Mouse (Mus musculus): ENCODE measurements around the gene Herc4.
"Not testable (repeated sequence)": the region's sequence is repeated elsewhere in the genome, so short reads cannot be mapped to it uniquely, and the experiment has no call there.

Herc4 gene

DNA sequence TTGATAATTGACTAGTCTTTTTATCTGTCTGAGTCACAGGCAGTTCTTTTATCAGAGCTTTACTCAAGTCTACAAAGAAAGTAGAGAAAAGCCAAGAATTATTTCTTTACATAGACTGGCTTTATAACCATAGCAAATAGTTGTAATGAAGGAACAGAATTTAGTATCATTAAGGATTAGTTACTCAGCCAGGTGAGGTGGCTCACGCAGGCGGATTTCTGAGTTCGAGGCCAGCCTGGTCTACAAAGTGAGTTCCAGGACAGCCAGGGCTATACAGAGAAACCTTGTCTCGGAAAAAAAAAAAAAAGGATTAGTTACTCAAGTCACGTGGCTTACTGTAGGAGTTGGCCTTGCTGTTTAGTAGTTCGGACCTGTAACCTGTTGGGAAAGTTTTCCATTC lies 4.8 kb downstream of the Herc4 start:
- DNase-seq (ENCODE audit: low spot score in 2 of 2) = no peak

DNA sequence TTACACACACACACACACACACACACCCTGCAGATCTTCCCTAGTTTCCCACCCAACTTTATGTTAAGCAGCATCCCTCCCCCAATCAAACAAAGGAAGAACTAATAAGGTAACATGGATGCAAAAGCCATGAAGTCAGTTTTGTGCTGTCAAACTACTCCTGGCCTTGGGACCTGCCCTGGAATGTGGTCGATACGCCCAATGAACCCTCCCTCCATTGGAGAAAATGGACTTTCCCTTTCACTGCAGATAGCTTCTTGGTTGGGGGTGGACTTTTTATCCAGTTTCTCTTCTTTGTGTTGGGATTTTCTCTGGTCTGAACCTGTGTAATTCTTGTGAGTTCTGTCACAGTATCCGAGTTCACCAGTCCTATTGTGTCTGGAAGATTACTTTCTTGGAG lies 15.1 kb downstream of the Herc4 start:
- DNase-seq (ENCODE audit: low spot score in 2 of 2) = no peak

DNA sequence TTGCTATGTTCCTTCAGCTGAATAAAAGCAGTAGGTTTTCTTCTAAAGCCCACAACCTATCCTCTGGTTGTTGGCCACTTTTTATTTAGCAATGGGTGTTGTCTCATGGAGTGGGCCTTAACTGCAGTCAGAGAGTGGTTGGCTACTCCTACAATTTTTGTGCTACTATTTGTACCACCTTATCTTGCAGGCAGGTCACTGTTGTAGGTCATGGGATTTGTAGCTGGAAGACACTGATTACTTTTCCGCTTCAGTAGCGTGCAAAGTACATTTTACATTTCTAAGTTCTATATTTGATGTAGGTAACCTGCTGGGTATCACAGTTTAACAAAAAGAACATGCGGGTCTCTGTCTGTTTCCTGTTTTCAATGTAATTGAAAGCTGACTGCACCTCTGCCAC lies 15.7 kb downstream of the Herc4 start:
- DNase-seq (ENCODE audit: low spot score in 2 of 2) = no peak

DNA sequence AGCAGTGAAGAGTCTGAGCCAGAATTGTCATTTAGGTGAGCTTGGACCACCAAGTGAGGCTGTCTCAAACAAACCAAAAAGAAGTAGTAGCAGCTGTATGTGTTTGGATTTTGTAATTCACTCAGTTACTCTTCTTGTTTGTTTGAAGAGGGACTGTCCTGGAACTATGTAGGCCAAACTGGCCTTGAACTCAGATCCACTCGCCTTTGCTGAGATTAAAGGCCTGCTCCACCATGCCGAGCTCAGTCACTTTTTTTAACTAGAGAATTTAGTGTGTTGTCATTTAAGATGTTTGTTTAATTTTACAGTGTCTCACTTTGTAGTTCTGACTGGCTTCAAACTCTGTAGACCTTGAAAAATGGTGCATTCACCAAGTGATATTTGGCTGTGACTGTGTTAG lies 24.3 kb downstream of the Herc4 start:
- no peak for DNase-seq (ENCODE audit: low spot score in 2 of 2)

DNA sequence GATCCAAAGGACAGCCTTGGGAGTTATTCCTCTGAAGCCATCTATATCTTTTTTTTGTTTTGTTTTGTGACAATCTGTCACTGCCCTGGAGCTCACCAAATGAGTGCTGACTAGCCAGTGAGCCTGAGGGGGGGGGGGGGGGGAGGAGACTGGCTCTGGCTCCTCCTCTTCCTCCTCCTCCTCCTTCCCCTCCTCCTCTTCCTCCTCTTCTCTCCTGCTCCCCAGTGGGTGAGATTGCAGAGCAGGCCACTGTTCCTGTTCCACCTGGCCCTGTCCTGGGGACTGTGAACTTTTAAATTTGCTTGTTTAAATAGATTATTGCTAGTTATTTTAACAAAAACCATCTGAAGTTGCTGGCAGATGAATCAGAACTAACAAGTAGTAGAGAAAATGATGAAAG lies 28.8 kb downstream of the Herc4 start:
- no peak for DNase-seq (ENCODE audit: low spot score in 2 of 2)

DNA sequence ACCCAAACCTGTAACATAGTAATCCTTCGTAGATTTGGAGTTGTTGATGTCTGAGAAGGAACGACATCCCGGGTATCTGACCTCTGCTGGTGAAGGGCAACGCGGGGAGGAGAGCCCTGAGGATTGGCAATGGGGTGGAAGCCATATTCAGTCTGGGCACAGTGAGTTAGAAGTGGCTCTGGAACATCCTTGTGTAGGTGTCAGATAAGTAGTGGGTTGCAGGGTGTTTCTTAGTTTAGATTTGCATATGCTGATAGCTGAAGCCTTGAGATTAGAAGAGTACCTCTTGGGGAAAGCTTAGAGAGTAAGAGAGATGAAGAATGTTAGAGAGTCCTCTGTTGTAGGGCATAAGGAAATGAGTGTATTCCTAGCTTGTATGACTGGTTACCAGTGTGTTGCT lies 29.3 kb downstream of the Herc4 start:
- DNase-seq (ENCODE audit: low spot score in 2 of 2) = no peak

DNA sequence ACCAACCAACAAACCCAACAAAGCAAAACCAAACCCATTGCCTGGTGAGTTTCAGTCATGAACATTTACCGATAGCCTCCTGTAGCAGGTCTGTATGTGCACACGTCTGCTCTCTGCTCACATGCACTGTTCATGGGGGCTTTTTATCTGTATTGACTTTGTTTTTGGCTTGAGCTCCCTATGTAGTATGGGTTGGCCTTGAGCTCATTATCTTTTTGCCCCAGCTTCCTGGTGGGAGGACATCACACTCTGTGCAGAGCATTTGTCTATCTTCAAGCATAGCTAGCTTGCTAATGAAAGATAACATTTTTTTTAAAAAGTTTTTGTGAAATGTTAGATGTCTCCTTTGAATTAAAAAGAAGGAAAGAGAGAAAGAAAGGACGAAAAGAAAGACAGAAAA lies 33.4 kb downstream of the Herc4 start:
- DNase-seq (ENCODE audit: low spot score in 2 of 2) = no peak

DNA sequence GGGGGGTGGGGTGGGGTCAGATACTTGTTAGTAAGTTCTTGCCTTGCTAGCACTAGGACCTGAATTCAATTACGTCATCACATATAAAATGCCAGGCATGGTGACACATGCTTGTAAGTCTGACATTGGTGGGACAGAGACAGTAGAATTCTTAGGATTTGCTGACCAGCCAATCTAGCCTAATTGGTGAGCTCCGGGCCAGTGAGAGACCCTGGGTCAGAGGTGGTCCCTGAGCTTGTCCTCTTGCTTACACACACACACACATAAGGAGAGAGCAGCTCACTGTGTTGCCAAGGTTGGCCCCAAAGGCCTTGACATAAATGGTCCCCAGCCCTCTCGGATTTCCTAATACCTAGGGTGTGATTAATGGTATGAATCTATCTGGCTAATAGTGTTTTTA lies 36.2 kb downstream of the Herc4 start:
- DNase-seq (ENCODE audit: low spot score in 2 of 2) = no peak

DNA sequence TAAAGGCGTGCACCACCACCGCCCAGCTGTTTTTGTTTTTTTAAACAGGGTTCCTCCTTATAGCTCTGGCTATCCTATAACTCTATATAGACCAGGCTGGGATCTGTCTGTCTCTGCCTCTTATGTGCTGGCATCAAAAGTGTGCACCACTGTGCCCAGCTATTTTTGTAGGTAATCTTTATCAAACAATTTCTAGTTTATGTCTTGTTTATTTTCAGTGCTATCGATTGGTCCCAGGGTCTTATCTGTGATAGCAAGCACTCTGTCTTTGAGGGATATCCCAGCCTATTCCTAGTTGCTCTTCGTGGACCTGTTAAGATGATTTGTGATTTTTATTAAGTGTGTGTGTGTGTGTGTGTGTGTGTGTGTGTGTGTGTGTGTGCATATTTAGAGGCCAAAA lies 38.8 kb downstream of the Herc4 start:
- no peak for DNase-seq (ENCODE audit: low spot score in 2 of 2)

DNA sequence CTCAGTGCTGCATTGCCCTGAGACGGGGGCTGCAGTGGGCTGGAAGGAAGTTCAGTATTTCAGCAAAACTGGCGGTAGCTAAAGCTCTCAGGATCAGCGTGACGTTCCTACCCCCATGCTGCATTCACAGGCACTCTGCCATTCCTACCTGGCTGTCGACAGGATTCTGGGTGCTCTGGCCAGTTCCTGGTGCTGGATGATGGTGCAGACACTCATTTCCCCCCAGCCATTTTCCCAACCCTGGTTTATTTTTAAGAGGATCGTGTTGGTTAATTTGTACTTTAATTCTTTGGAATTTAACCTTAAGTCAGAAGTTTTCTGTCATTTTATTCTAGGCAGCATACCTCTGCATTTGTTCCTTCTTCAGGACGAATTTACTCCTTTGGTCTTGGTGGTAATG lies 39.2 kb downstream of the Herc4 start:
- DNase-seq (ENCODE audit: low spot score in 2 of 2) = no peak

DNA sequence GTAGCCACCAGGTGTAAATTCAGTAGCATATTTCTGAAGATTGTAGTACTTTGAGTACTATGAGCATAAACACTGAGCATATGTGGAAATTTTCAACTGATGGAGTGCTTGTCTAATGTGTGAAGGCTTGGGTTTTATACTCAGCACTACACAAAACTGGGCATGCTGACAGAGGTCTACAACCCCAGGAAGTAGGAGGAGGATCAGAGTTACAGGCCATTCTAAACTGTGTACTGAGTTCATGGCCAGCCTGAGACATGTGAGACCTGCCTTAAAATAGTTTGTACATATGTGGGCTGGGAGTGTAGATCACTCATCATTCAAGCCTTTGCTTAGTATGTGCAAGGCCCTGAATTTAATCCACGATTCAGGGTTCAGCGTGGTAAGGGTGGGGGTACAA lies 58.7 kb downstream of the Herc4 start:
- DNase-seq (ENCODE audit: low spot score in 2 of 2) = no peak

DNA sequence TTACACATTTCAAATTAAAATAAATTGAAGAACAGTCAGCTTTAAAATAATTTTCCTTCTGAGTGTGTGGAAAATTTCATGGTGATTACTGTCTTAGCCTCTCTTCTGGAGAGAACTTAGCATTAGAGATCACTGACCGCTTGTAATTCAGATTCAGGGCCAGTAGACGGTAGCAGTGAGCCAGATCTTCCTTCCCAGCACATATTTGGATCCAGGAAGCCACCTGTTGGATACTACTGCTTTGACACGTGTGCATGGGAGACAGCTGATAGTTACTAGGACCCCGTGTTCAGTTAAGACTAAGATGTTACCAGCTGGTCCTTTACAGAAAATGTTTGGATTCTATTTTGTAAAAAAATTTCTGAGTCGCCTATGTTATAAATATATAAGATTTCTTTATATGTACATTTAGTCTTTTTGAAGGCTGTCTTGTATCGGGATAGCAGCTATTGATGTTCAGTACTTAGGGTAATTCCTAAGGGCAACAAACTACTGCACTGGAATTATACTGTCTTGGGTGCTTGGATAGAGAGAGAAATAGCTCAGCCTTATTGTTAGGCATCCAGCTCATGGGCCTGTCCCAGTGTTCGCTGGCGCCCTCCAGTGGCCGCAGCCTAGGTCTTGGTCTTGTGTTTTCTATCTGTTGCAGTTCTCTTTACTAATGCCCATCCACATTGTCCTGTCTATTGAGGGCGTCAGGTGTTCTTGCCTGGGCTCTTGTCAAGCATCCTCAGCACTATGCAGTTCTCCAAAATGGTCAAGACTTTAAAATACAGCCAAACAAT lies 65.2 kb downstream of the Herc4 start:
- peak; percentile 45 to 70 for DNase-seq (ENCODE audit: low spot score in 2 of 2)

DNA sequence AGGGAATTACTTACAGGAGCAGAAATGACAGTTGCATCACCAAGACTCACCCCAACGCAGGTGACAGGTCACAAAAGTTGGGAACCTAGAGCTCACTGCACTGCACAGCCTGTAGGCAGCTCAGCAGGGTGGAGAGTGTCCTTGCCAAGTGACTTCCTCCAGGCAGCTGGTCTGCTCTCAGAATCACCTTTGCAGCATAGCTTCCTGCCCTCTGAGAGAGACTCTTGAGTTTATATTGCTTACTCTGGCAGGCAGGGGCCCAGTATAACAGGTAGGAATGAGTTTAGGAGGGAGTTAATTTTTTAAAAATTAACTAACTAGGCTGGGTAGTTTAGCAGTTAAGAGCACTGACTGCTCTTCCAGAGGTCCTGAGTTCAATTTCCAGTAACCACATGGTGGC lies 70.1 kb downstream of the Herc4 start:
- no peak for DNase-seq (ENCODE audit: low spot score in 2 of 2)

DNA sequence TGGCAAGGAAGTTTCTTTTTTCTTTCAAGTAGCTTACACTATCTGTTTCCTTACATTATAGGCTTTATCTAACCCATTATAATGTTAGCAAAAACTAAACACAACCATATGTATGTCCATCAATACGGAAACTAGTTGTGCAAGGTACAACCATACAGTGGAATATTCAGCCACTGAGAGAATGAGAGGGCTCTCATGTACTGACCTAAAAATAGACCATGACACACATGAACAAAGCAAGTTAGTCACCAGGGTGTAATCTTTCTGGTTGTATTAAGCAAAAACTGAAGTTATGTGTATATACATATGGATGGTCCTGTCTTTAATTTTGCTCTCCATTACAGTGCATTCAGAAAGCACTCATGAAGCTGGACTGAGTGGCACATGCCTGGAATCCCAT lies 83.5 kb downstream of the Herc4 start:
- DNase-seq (ENCODE audit: low spot score in 2 of 2) = no peak

DNA sequence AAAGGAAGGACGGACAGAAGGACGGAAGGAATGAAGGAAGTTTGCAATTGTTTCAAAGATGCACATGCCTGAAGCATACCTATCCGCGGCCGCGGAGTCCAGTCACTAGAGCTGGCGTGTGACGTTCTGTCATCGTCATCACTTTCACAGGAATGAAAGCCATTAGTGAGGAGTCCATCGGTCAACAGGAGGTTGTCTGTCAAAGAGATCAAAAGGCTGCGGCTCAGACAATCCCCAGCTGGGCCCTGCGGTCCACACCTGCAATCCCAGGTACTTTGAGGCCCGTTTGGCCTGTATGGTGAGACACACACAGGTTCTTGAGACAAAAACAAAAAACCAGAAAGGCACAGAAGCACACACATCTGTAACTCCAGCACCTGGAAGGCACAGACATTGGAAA lies 93.3 kb downstream of the Herc4 start:
- DNase-seq (ENCODE audit: low spot score in 2 of 2) = no peak

DNA sequence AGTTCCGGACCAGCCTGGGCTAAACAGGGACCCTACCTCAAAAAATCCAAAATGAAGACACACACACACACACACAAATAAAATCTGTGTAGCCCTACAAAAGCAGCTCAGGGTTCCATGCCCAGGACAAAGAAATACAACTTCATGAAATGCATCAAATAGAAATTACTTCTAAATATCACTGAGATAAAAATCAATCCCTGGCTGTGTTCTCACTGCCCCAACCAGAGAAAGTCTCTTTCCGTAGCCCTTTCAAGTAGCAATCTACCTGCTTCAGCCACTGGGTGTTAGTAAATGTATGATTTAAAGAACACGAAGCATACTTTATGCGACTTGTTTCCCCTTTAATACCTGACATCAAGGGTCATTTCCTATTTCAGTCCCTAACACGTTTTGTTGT lies 93.7 kb downstream of the Herc4 start:
- no peak for DNase-seq (ENCODE audit: low spot score in 2 of 2)

DNA sequence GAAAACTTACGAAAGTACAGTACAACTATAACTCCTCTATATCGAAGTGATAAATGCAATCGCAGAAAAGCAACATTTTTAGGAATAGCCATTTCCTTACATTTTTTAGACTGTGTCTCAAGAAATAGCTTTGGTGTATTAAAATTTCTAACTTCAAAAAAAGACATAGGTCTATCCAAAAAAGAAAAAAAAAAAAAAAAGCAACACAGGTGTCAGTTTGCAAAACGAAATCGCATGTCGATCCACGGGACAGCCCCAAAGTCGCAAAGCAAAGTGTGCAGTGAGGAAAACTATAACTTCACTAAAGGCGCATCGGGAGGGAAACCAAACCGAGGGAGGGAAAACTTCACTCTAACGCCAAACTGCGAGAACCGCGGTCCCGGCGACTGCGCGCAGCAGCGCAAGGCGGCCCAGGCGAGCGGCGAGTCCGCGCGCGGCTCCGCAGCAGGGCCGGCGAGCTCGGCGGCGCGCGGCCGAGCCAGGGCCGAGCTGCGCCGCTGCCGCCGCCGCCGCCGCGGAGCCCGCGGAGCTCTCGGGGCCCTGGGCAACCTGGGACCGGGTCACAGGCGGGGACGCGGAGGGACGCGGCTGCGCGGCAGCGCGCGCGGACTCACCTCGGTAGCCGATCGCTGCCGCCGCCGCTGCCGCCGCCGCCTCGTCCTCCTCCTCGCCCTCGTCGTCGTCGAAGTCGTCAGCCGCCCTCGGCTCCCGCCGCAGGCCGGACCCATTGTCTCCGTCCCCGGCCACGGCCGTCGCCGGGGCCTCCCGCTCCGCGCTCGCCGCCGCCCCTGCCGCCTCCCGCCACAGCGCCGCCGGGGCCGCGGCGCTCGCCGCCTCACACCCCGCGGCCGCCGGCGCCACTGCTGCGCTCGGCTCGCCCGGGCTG lies 94.6 kb downstream of the Herc4 start:
- peak; percentile 26 to 49 for DNase-seq (ENCODE audit: low spot score in 2 of 2)

DNA sequence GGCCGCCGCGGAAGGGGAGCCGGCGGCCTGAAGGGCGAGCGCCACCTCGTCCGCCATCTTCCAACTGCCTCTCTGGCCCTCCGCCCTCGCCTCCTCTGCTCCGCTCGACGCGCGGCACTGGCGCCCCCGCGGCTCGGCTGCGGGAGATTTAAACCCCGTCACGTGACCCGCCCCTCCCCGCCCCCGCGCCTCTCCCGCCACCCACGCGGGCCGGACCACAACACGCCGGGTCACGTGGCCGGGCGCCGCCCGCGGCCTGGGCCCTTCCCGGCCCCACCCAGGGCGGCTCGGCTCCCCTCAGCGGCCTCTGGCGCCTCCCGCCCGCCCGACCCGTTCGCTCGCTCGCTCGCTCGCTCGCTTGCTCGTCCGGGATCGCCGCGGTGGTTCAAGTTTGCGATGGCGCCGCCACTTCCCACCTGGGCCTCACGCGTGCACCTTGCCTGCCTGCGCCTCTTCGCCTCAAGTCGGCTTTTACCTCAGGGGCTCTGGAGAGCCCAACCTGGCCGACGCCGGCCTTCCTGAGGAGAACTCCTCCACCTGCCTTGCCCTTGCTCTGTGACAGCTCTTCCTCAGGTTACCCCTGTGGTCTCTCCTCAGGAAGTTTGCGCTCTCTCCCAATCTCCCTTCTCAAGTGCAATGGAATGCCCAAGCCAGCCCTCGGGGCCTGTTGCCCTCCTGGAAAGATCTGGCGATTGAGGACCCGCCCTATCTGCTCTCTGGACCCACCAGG lies 95.5 kb downstream of the Herc4 start:
- peak; percentile 61 to 81 for DNase-seq (ENCODE audit: low spot score in 2 of 2)

DNA sequence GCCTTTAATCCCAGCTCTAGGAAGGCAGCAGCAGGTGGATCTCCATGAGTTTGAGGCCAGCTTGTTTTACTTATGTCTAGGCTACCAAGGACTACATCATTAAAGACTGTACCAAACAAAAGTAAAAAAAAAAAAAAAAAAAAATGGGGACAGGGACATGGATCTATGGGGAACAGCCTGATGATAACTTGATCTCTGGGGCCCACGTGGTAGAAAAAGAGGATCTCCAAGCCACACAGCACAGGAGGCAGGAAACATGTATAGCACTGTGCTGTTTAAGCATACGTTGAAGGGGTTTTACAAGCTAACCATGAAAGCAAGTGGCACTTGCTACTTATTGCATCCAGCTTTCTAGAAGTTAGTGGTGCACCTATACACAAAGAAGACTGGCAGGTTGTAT lies 97.7 kb downstream of the Herc4 start:
- DNase-seq (ENCODE audit: low spot score in 2 of 2) = no peak

DNA sequence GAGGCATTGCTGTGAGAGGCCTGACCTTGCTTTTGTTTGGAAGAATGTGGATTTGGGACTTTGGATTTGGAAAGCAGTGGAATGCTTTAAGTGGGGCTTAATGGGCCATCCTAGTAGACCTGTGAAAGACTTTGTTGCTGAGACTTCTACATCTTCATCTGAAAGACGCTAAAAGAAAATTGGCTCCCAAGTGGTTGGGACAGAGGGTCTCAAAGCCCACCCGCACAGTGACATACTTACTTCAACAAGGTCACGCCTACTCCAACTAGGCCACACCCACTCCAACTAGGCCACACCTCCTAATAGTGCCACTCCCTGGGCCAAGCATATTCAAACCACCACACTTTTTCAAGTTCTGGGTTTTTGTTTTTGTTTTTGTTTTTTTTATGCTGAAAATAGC lies 101.1 kb downstream of the Herc4 start:
- DNase-seq (ENCODE audit: low spot score in 2 of 2) = no peak

DNA sequence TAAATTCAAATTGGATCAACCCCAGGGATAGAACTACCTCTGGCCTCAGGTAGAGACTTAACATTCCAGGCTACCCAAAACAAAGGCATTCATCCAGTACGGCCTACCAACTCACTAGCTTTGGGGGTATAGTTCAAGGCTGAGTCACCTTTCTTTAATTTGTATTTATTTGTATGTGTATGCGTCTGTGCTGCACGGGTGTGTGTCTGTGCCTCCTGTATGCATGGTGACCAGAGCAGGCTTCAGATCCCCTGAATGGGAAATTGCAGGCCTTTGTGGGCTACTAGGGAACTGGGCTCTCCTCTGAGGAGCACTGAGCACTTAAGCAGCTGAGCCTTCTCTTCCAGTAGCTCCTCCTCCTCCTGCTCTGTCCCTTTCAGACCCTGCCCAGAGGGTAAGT lies 104.7 kb downstream of the Herc4 start:
- no peak for DNase-seq (ENCODE audit: low spot score in 2 of 2)

DNA sequence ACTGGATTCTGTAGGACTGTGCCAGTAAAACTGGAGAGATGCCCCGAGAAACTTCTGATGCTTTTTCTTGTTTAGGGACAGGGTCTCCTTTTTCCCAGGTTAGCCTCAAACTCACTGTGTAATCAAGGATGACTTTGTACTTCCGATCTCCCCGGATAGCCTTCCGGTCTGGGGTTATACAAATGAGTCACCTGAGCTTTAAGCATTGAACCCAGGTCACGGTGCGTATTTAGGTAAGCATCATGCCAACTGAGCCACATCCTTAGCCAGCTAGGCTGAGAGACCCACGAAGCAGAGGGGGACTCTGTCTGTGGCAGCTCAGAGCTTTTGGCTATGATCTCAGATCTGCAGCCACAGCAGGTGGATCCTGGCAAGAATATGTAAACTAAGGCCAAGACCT lies 107.1 kb downstream of the Herc4 start:
- DNase-seq (ENCODE audit: low spot score in 2 of 2) = no peak

DNA sequence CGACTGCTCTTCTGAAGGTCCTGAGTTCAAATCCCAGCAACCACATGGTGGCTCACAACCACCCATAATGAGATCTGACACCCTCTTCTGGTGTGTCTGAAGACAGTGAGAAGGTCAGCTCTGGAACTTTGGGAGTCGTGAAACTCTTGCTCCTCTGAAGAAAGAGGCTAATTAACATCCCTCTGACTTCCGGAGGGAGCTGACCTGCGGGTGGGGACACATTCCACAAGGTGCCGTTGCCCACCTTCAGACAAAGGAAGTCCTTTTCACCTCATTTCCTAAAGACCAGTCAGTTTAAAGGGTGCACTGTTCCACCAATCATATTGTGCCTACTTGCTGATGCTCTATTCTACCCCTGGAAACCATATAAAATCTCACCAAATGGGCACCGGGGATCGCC lies 107.5 kb downstream of the Herc4 start:
- not testable (repeated sequence) for DNase-seq (ENCODE audit: low spot score in 2 of 2)
